ENCODE assay signal across 19 mouse cellular contexts in the genomic region with DNA sequence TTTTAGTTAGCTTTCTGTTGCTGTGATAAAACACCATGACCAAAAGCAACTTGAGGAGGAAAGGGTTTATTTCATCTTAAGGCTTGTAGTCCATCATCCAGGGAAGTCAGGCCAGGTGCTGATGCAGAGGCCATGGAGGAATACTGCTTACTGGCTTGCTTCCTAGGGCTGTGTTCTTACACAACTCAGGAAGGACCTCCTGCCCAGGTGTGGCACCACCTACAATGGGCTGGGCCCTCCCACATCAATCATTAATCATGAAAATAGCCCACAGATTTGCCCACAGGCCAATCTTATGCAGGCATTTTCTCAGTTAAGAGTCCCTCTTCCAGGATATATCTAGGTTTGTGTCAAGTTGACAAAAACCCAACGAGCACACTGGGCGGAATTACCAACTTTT. TPM values are rescaled to one million over a fixed set of nuclear protein-coding genes. Genes with fewer than 3 reads are reported as not detected.
DNase-seq lines count a peak whose midpoint lies in the region; ATAC-seq lines count a peak whose summit lies in the region.
"Had no signal": no experiment of that assay in that cellular context is flagged by ENCODE, and none has a peak within 500 bp of the region (broad histone marks: within the 10 kb centered on the region; RNA-seq: fewer than 3 reads in every experiment).

No protein-coding gene starts in this region.

- no peak overlapping the region for H3K4me2 ChIP-seq in intestine, embryonic 15.5 days (replicated peaks)
- no peak overlapping the region for H3K4me2 ChIP-seq in intestine, embryonic 16.5 days (ENCODE audit: low read depth, low read length)
- H3K4me2 ChIP-seq: forebrain, embryonic 13.5 days; heart, embryonic 13.5 days; hindbrain, embryonic 12.5 days had no signal

- peaks cover 27% of the 10 kb centered on the region for H3K4me1 ChIP-seq in intestine, embryonic 15.5 days (replicated peaks)
- peaks cover 22% of the 10 kb centered on the region for H3K4me1 ChIP-seq in intestine, embryonic 16.5 days (ENCODE audit: control insufficient read depth, insufficient read depth, low read length)

- no peak overlapping the region for H3K27ac ChIP-seq in intestine, embryonic 15.5 days
- H3K27ac ChIP-seq in intestine, embryonic 16.5 days (ENCODE audit: low read length): no peak overlapping the region
- H3K27ac ChIP-seq: forebrain, embryonic 13.5 days; gastrocnemius, adult 2 months; heart, embryonic 13.5 days; hindbrain, embryonic 12.5 days had no signal

- no peaks in the 10 kb centered on the region for H3K9me3 ChIP-seq in intestine, embryonic 15.5 days
- no peaks in the 10 kb centered on the region for H3K9me3 ChIP-seq in intestine, embryonic 16.5 days (ENCODE audit: control insufficient read depth, low read length)
- H3K9me3 ChIP-seq: embryonic facial prominence, embryonic 10.5 days; forebrain, embryonic 13.5 days; heart, embryonic 13.5 days; hindbrain, embryonic 12.5 days had no signal

- 77% methylated on average over 2 of the region's 2 CpGs for WGBS in intestine, embryonic 15.5 days
- 75% methylated on average over 2 of the region's 2 CpGs for WGBS in intestine, embryonic 16.5 days

- H3K4me3 ChIP-seq in intestine, embryonic 15.5 days (replicated peaks): no peak overlapping the region
- no peak overlapping the region for H3K4me3 ChIP-seq in intestine, embryonic 16.5 days (ENCODE audit: low read length)
- H3K4me3 ChIP-seq: embryonic facial prominence, embryonic 10.5 days; forebrain, embryonic 13.5 days; gastrocnemius, adult 2 months; heart, embryonic 13.5 days; hindbrain, embryonic 12.5 days had no signal

- peak; percentile 55 to 64 for DNase-seq in kidney, adult 8-10 months
- no peak for DNase-seq in kidney, postnatal 10 days
- peak; percentile 52 to 62 for DNase-seq in kidney, postnatal 36 days
- DNase-seq in cerebellum, adult 18-20 months: no peak
- no peak for DNase-seq in natural killer cell, adult 2 months (ENCODE audit: low spot score in 2 of 2)
- DNase-seq: adrenal gland, adult 2 months; adrenal gland, postnatal 25 days; cerebellum, adult 2 months; cerebellum, postnatal 10 days; gastrocnemius, adult 2 months; gastrocnemius, postnatal 25 days; heart, adult 11 months; heart, postnatal 4 days had no signal

- no peaks in the 10 kb centered on the region for H3K36me3 ChIP-seq in intestine, embryonic 15.5 days
- H3K36me3 ChIP-seq in intestine, embryonic 16.5 days (ENCODE audit: control insufficient read depth, insufficient read depth, low read length): no peaks in the 10 kb centered on the region
- H3K36me3 ChIP-seq: embryonic facial prominence, embryonic 10.5 days; heart, embryonic 13.5 days; hindbrain, embryonic 12.5 days had no signal

- H3K27me3 ChIP-seq in intestine, embryonic 15.5 days (replicated peaks): no peaks in the 10 kb centered on the region
- H3K27me3 ChIP-seq in intestine, embryonic 16.5 days (replicated peaks; ENCODE audit: control insufficient read depth, insufficient read depth, low read length): no peaks in the 10 kb centered on the region

- peak; percentile 72; the same call in 1 of the 2 replicates for ATAC-seq in intestine, embryonic 15.5 days
- ATAC-seq in intestine, embryonic 16.5 days: peak; percentile 67; the same call in 1 of the 2 replicates
- ATAC-seq: forebrain, embryonic 13.5 days had no signal

- no peak overlapping the region for H3K9ac ChIP-seq in intestine, embryonic 15.5 days
- no peak overlapping the region for H3K9ac ChIP-seq in intestine, embryonic 16.5 days (ENCODE audit: low read depth, low read length)
- H3K9ac ChIP-seq: forebrain, embryonic 13.5 days; heart, embryonic 13.5 days; hindbrain, embryonic 12.5 days had no signal

RNA-seq across cellular contexts. Expression of a gene that starts 31.8 kb away (rescaled TPM):
- polyA plus RNA-seq in intestine, embryonic 15.5 days (2015; fragmentation: Nextera tagmentation; extraction: Ambion mirVana): 18.6 and 20.3 TPM in 2 replicates
- polyA plus RNA-seq in intestine, embryonic 16.5 days (2015; fragmentation: Nextera tagmentation; extraction: Ambion mirVana): 15.9 and 18.8 TPM in 2 replicates

Comparison
In these comparisons a context has a peak if more than half of its experiments do, and no peak if none do; other contexts are left out.
1. DNase-seq: peak in kidney, adult 8-10 months (2 of 2) and kidney, postnatal 36 days (2 of 2); none in kidney, postnatal 10 days (single experiment), cerebellum, adult 18-20 months (0 of 2) and natural killer cell, adult 2 months (0 of 2).